Mouse (Mus musculus): Measurements from ENCODE around the gene Wdr6. TPM values are rescaled to one million over a fixed set of nuclear protein-coding genes. Genes with fewer than 3 reads are reported as not detected.

Wdr6 gene
- polyA plus RNA-seq, 2 experiments from 2014 or later, result 18.8 to 42.4 TPM

GRCm38 (mm10) chr9:108573774-108574690 lies 4.5 kb downstream of the Wdr6 start:
- no peak for ATAC-seq

GRCm38 (mm10) chr9:108572321-108572720 lies 6.2 kb downstream of the Wdr6 start:
- no peak for ATAC-seq

- no peak for ATAC-seq
Measured at GRCm38 (mm10) chr9:108571401-108571973, 7.1 kb downstream of the Wdr6 start.

- no peak for ATAC-seq
Measured at GRCm38 (mm10) chr9:108570207-108570896, 8.2 kb downstream of the Wdr6 start.

GRCm38 (mm10) chr9:108569381-108570206 lies 8.9 kb downstream of the Wdr6 start, which contains the start of gene Dalrd3:
Gene Dalrd3 (plus strand): TSS chr9:108569886.
- ATAC-seq, result peak; percentile 61

GRCm38 (mm10) chr9:108568511-108568921 lies 10.0 kb downstream of the Wdr6 start:
- no peak for ATAC-seq

- no peak for ATAC-seq
Measured at GRCm38 (mm10) chr9:108567931-108568419, 10.6 kb downstream of the Wdr6 start.

GRCm38 (mm10) chr9:108566815-108567776 lies 11.4 kb downstream of the Wdr6 start, which contains the start of gene Ndufaf3:
Gene Ndufaf3 (minus strand): TSS chr9:108567434.
- peak; percentile 72 for ATAC-seq

- no peak for ATAC-seq
Measured at GRCm38 (mm10) chr9:108565881-108566814, 12.4 kb downstream of the Wdr6 start.

- no peak for ATAC-seq
Measured at GRCm38 (mm10) chr9:108564131-108564530, 14.4 kb downstream of the Wdr6 start.

GRCm38 (mm10) chr9:108563671-108564070 lies 14.9 kb downstream of the Wdr6 start:
- no peak for ATAC-seq

- peak; percentile 98 for ATAC-seq
Measured at GRCm38 (mm10) chr9:108560227-108560841, 18.2 kb downstream of the Wdr6 start, which contains the start of gene Impdh2. Gene Impdh2 (plus strand): TSS chr9:108560286.

- no peak for ATAC-seq
Measured at GRCm38 (mm10) chr9:108559169-108559568, 19.4 kb downstream of the Wdr6 start.

- no peak for ATAC-seq
Measured at GRCm38 (mm10) chr9:108546875-108547274, 31.7 kb downstream of the Wdr6 start.

- no peak for ATAC-seq
Measured at GRCm38 (mm10) chr9:108545986-108546385, 32.6 kb downstream of the Wdr6 start.

GRCm38 (mm10) chr9:108540846-108541245 lies 37.7 kb downstream of the Wdr6 start:
- ATAC-seq, result peak; percentile 57

- ATAC-seq, result no peak
Measured at GRCm38 (mm10) chr9:108531496-108531895, 47.0 kb downstream of the Wdr6 start.

- ATAC-seq, result no peak
Measured at GRCm38 (mm10) chr9:108530954-108531353, 47.6 kb downstream of the Wdr6 start.

GRCm38 (mm10) chr9:108525400-108525799 lies 53.1 kb downstream of the Wdr6 start:
- ATAC-seq, result no peak
